Mouse (Mus musculus) adrenal gland, postnatal 4 days (tissue): Measurements from ENCODE around the gene Mgst2. TPM values are rescaled to one million over a fixed set of nuclear protein-coding genes. Genes with fewer than 3 reads are reported as not detected.
A peak's percentile ranks its signal among the peaks of the same experiment; 100 is the strongest.

Source experiments
- DNase-seq, 2 experiments: peaks; one replicate each; pipeline ENCODE4 v3.0.0; 2021 to 2022; ENCODE audit warnings: low spot score in 2 of 2, mixed read lengths in 2 of 2
- total RNA-seq, 2 experiments: library from RNA; stranded (reverse); gene quantifications; 2 replicates each; pipeline ENCODE4 v1.2.3; 2021

Mgst2 gene
- total RNA-seq, 2 experiments from 2014 or later: 63.7 to 69.5 TPM

DNA sequence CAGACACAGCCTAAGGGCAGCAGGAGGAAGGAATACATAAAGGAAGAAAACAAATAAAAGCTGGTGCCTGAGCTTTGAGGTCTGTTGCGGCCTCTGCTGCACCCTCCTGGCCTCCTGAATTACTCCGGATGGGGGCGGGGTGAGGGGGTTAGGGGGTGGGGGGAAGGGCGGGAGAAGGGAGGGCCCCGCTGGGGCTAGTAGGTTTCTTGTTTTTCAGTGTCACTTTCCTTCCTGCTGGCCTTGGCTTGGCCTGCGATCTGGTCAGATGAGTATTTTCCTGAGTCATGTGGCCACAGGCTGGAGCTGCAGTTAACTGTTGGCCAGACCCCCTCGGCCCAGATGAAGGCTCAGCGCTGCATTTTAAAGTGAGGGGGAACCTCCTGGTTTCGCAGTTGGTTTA lies 7.5 kb upstream of the Mgst2 start:
- peak in 1 of 2 experiments; percentile 35 for DNase-seq

- no peak for DNase-seq
These were observed 5.7 kb upstream of the Mgst2 start for GRCm38 (mm10) chr3:51654303-51655055.

DNA sequence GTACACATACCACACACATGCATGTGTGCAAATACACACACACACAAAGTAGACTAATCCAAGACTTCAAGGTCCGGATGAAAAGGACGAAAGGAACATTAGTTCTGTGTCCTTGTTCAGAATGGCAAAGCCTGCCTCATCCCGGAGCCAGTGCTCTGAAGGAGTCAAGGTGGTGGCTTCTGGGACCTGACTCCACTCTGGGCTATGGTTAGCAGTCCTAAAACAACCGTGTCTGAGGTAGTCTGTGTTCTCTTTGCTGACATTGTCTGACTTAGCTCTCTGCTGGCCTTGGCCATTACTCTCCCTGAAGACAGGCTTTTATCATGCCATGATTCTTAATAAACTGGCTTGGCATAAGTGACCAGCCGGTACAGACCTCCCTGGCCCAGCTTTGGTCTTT lies 745 bp upstream of the Mgst2 start:
- DNase-seq: no peak

GRCm38 (mm10) chr3:51660821-51661276 lies 689 bp downstream of the Mgst2 start:
- no peak for DNase-seq

DNA sequence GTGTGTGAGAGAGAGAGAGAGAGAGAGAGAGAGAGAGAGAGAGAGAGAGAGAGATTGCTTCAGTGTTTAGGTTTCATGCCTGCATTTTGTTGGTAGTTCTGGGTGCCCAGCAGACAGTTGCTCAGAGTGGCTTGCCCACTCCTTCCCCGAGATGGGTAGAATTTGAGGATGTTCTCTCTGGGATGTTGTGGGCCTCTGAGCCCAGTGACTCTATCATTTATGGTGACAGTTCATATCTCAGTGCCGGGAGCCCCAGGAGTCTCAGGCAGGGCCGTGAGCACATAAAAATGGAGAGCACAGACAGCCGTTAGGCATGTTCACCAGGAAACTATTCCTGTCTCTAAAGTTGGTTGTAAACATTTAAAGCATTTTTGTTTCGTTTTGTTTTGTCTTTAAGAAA lies 1.2 kb downstream of the Mgst2 start:
- no peak for DNase-seq

- no peak for DNase-seq
These were observed 1.9 kb downstream of the Mgst2 start for GRCm38 (mm10) chr3:51661880-51662550.

GRCm38 (mm10) chr3:51662557-51662956 lies 2.4 kb downstream of the Mgst2 start:
- DNase-seq: no peak

GRCm38 (mm10) chr3:51668607-51669006 lies 8.4 kb downstream of the Mgst2 start:
- no peak for DNase-seq

DNA sequence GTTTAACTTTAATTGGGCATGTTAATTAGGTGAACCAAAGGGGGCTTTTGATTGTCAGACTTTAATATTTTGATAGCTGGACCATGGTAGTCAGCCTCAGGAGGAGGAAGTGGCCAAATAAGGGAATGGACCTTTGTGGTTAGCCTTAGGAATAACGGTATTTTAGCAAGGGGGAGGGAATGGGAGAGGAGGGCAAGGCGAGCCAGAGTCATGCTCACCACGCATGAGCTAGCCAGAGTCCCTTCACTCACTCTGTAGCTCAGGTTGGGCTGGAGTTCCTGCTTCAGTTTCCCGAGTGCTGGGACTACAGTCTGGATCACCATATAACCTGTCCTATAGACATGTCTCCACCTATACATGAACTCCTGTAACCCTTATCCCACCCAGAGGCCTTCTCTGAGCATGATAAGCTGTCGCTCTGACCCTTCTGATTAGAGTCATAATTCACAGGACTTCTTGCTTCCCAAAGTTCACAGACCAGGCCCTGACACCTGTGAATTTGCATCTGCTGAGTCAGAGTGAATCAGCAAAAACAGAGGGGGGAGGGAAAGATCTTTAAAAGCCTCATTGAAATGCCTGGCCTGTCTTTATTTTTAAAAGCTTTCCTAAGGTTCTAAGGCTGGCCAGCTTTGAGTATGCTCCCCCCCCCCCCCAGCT lies 10.4 kb downstream of the Mgst2 start:
- no peak for DNase-seq

- no peak for DNase-seq
These were observed 10.9 kb downstream of the Mgst2 start for GRCm38 (mm10) chr3:51671071-51671469.

DNA sequence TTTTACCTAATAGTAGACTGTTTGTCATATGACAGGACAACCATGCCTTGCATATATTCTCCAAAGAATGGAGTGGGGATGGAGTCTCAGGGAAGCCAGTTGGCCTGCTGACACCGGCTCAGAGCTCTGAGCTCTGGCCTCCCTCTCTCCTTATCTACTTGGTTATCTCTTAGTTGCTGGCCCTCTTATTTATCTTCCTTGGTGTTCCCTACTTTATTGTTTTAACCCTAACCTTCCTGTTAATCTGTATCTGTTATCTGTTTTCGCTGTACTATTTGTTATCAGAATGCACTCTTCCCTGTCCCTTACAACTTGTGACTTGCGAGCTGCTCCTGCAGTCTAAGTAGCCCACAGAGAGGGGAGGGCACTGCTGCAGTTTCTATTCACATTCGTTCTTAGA lies 12.5 kb downstream of the Mgst2 start:
- DNase-seq: no peak

GRCm38 (mm10) chr3:51673408-51674086 lies 13.4 kb downstream of the Mgst2 start:
- DNase-seq: peak; percentile 19 to 37

- no peak for DNase-seq
These were observed 14.8 kb downstream of the Mgst2 start for GRCm38 (mm10) chr3:51674963-51675362.

DNA sequence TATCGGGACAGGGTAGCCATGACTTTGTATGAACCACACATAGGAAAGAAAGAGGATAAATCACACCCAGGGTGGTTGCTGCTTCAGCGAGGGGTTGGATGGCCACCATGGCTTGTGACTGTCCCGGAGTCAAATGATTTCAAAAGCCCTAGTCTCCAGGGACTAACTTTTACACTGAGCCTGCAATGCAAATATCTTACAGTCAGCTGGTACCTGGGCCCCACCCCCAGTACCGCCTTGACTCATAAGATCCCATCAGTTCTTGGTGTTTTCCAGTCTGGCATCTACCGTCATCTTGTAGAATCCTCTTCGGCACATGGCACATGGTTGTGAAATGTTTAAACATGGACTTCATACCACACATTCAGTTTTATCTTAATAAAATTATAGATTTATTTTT lies 25.4 kb downstream of the Mgst2 start:
- no peak for DNase-seq

GRCm38 (mm10) chr3:51686316-51686715 lies 26.2 kb downstream of the Mgst2 start:
- DNase-seq: no peak

DNA sequence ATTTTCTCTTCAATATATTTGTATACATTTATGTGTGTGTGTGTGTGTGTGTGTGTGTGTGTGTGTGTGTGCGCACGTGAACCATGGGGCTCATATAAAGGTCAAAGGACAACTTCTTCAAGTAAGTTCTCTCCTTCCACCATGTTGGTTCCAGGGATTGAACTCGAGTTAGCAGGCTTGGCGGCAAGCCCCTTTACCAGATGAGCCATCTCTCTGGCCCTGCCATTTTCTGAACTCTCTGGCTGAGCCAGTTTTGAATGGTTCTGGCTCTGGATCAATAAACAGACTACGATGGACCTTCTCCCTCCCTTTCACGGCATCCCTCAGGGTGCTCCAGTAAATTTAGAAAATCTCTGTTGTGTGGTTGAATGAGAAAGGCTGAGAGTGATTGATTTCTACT lies 26.6 kb downstream of the Mgst2 start:
- no peak for DNase-seq

- no peak for DNase-seq
These were observed 28.6 kb downstream of the Mgst2 start for GRCm38 (mm10) chr3:51688725-51689124.

DNA sequence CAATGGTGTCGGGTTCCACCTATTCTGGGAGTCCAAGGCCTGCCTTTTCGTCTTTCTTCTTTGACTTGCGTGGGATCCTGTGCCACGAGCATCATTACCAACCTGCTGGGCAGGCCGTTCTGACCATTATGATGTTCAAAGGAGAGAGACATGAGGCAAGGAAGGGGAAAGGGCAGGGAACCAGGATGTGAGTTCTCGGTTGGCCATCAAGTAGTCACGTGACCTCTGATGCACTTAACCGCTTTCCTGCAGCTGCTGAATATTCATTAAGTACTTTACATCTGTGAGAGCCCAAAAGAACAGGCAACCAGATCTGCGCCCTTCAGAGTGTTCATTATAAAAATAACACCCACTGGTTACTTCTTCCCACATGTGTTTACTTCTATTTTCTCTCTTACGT lies 33.0 kb downstream of the Mgst2 start:
- DNase-seq: no peak

DNA sequence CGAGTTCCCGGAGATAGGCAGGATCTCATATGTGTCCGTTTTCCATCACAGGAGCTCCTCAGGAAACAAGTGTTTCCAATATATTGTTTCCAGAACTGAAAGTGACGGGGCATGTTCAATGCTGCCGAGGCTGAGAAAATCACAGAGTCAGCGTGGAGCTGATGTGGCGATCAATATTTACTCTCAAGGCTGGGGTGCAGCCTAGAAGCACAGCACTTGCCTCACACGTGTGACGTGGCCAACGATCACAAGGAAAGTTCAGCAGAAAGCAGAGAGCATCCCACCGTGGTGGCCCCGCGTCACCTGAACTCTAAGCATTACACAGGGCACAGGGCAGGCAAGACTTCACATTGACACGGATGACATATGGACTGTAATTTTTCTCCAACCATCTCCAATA lies 34.4 kb downstream of the Mgst2 start:
- no peak for DNase-seq

DNA sequence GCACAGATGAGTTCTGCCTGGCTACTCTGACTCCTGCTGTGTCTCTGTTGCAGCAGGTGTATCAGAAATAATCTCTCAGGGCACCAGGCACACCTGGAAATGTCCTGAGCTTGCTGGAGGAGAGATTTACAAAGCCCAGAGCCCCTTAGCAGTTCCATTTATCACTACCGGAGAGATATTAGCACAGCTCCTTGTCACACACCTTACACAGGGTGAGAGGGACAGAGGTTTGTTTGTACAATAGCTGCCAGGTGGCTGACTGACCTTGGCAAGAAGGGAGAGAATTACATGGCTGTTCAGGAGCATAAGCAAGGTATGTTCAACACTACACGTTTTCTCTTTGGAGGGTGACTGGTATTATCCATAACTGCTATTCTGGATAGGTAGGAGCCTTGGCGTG lies 35.6 kb downstream of the Mgst2 start:
- DNase-seq: no peak

- no peak for DNase-seq
These were observed 37.8 kb downstream of the Mgst2 start for GRCm38 (mm10) chr3:51697931-51698330.

GRCm38 (mm10) chr3:51700123-51700522 lies 40.0 kb downstream of the Mgst2 start:
- DNase-seq: no peak
